Mouse (Mus musculus): ENCODE data around the gene Syt8. TPM values are rescaled to one million over a fixed set of nuclear protein-coding genes. Genes with fewer than 3 reads are reported as not detected.

Syt8 gene
- total and polyA plus RNA-seq, 3 experiments: not detected

- 85% methylated on average over 4 of the region's 4 CpGs for WGBS
- DNase-seq: no peak
- intact Hi-C loops (cut with DNase I): no loop called here
Observed at GRCm38 (mm10) chr7:142446264-142446663, 11.6 kb downstream of the Syt8 start.

DNA sequence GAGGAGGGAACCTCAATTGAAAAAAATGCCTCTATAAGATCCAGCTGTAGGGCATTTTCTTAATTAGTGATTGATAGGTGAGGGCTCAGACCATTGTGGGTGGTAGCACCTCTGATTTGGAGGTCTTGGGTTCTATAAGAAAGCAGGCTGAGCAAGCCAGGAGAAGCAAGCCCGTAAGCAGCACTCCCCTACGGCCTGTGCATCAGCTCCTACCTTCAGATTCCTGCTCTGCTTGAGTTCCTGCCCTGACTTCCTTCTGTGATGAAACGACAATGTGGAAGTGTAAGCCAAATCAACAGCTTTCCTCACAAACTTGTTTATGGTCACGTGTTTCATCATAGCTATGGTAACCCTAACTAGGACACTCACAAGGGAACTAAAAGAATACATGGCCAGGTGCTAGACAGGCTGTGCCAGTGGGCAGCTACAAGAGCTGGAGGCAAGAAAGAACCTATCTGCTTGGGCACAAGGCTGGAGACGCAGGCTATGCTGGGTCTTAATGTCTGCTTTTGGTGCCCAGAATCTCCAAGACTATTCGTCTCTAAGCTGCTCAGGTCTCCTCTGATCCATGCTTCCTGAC, 14.5 kb downstream of the Syt8 start:
- no peak for DNase-seq
- 68% methylated on average over 6 of the region's 6 CpGs for WGBS
- Histone ChIP-seq H3K4me1 (ENCODE audit: control insufficient read depth, insufficient read depth, low read length) (no peaks in the 10 kb centered on the region), H3K9ac (ENCODE audit: low read depth, low read length) (no peak overlapping the region), H3K36me3 (ENCODE audit: control insufficient read depth, insufficient read depth, low read length) (no peaks in the 10 kb centered on the region), H3K27ac (no peak overlapping the region), H3K27me3 (ENCODE audit: control insufficient read depth, insufficient read depth, low read length) (no peaks in the 10 kb centered on the region), H3K4me3 (no peak overlapping the region), H3K79me2 (replicated peaks; ENCODE audit: control insufficient read depth, insufficient read depth, low read length) (no peaks in the 10 kb centered on the region)
- TF ChIP-seq POLR2A (IDR thresholded peaks at IDR 0.05; ENCODE audit: insufficient read depth, low read depth, low read length) (no peak), CTCF (IDR thresholded peaks at IDR 0.05) (no peak), EP300 (IDR thresholded peaks at IDR 0.05; ENCODE audit: insufficient read depth, low read depth, low read length) (no peak)
- intact Hi-C loops (cut with DNase I): no loop called here

More at GRCm38 (mm10) chr7:142446264-142446663, 11.6 kb downstream of the Syt8 start:
- no peak for TF ChIP-seq CTCF (IDR thresholded peaks at IDR 0.05)
- TF ChIP-seq POLR2A (IDR thresholded peaks at IDR 0.05; ENCODE audit: insufficient read depth, low read depth, low read length): no peak
- TF ChIP-seq EP300 (IDR thresholded peaks at IDR 0.05; ENCODE audit: insufficient read depth, low read depth, low read length): no peak
- no peak overlapping the region for H3K9ac ChIP-seq (ENCODE audit: low read depth, low read length)
- no peak overlapping the region for H3K4me3 ChIP-seq
- peaks cover 3% of the 10 kb centered on the region; the same call in 1 of the 2 replicates for H3K4me1 ChIP-seq (ENCODE audit: control insufficient read depth, insufficient read depth, low read length)
- no peak overlapping the region for H3K27ac ChIP-seq
- no peaks in the 10 kb centered on the region for H3K79me2 ChIP-seq (replicated peaks; ENCODE audit: control insufficient read depth, insufficient read depth, low read length)
- no peaks in the 10 kb centered on the region for H3K36me3 ChIP-seq (ENCODE audit: control insufficient read depth, insufficient read depth, low read length)
- no peaks in the 10 kb centered on the region for H3K27me3 ChIP-seq (ENCODE audit: control insufficient read depth, insufficient read depth, low read length)

DNA sequence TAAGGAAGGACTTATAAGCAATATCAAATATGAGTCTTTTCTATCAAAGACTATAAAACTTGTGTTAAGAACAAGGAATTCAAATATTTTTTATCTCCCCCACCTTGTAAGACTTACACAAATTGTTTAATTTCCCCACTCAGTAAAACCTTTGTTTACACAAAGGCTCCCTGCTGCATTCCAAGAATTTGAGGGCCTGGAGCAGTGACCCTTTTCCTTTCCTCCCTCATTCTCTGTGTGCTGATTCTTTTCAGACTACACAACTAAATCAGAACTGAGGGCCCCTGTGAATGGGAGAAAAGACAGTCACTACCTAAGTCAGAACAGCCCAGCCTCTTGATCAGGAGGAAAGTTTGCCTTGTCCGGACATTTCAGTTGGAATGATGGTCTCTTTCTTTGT, 20.1 kb downstream of the Syt8 start:
- H3K4me1 ChIP-seq (ENCODE audit: control insufficient read depth, insufficient read depth, low read length): peaks cover 16% of the 10 kb centered on the region
- H3K79me2 ChIP-seq (replicated peaks; ENCODE audit: control insufficient read depth, insufficient read depth, low read length): no peaks in the 10 kb centered on the region
- intact Hi-C loops (cut with DNase I): no loop called here

DNA sequence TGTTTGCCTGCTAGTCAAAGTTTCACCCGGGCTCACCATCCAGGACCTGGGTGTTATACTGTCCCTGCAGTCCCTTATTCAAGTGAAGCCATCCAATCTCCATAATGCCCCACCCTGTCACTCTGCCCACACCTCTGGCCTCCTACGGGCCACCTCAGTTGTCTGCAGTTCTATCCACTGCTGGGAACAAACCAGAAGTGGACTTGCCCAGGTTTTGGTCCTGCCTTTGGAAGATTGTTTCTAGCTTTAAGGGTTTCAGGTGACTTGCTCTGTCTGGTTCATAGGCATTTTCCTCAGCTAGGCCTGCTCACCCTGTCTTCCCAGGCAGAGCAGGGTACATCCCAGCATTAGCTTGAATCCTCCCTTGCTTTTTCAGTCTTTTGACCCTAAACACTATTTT, 20.6 kb downstream of the Syt8 start:
- Histone ChIP-seq H3K4me3 (no peak overlapping the region), H3K4me1 (ENCODE audit: control insufficient read depth, insufficient read depth, low read length) (peaks cover 18% of the 10 kb centered on the region), H3K36me3 (ENCODE audit: control insufficient read depth, insufficient read depth, low read length) (peaks cover 6% of the 10 kb centered on the region), H3K27ac (no peak overlapping the region), H3K27me3 (ENCODE audit: control insufficient read depth, insufficient read depth, low read length) (no peaks in the 10 kb centered on the region), H3K79me2 (replicated peaks; ENCODE audit: control insufficient read depth, insufficient read depth, low read length) (no peaks in the 10 kb centered on the region), H3K9ac (ENCODE audit: low read depth, low read length) (no peak overlapping the region)
- intact Hi-C loops (cut with DNase I): no loop called here
- peak in 1 of 2 experiments; percentile 13 for DNase-seq
- TF ChIP-seq CTCF (IDR thresholded peaks at IDR 0.05): no peak
- TF ChIP-seq POLR2A (IDR thresholded peaks at IDR 0.05; ENCODE audit: insufficient read depth, low read depth, low read length): no peak
- TF ChIP-seq EP300 (IDR thresholded peaks at IDR 0.05; ENCODE audit: insufficient read depth, low read depth, low read length): no peak
- 79% methylated on average over 2 of the region's 2 CpGs for WGBS

More for the DNA sequence above, 20.1 kb downstream of the Syt8 start:
- no peak for TF ChIP-seq CTCF (IDR thresholded peaks at IDR 0.05)
- no peak for TF ChIP-seq POLR2A (IDR thresholded peaks at IDR 0.05; ENCODE audit: insufficient read depth, low read depth, low read length)
- no peak for TF ChIP-seq EP300 (IDR thresholded peaks at IDR 0.05; ENCODE audit: insufficient read depth, low read depth, low read length)
- no peak for DNase-seq
- whole genome bisulfite sequencing: 81% methylated on average over 1 of the region's 1 CpGs
- no peaks in the 10 kb centered on the region for H3K27me3 ChIP-seq (ENCODE audit: control insufficient read depth, insufficient read depth, low read length)
- peaks cover 6% of the 10 kb centered on the region for H3K36me3 ChIP-seq (ENCODE audit: control insufficient read depth, insufficient read depth, low read length)
- no peak overlapping the region for H3K27ac ChIP-seq
- no peak overlapping the region for H3K4me3 ChIP-seq
- no peak overlapping the region for H3K9ac ChIP-seq (ENCODE audit: low read depth, low read length)

DNA sequence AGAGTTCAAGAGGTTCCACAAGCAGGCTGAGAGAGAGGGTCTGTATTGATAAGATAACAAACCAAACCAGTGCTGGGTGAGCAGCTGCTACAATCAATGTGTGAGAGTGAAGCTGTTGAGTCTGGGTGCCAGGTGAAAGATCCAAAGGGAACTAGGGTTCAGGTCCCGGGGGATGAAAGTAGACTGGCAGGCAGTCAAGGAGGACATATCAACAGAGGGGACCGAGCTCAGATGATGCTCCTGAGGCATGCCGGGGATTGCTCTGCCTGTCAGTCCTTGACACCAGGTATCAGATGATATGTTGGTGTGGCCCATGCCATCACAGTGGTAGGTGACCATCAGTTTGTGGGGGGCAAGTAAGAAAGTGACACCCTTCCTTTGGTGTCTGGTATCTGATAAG, 22.2 kb downstream of the Syt8 start:
- H3K79me2 ChIP-seq (replicated peaks; ENCODE audit: control insufficient read depth, insufficient read depth, low read length): no peaks in the 10 kb centered on the region
- WGBS: 51% methylated on average over 3 of the region's 3 CpGs
- no peak overlapping the region for H3K9ac ChIP-seq (ENCODE audit: low read depth, low read length)
- H3K36me3 ChIP-seq (ENCODE audit: control insufficient read depth, insufficient read depth, low read length): peaks cover 6% of the 10 kb centered on the region
- peaks cover 18% of the 10 kb centered on the region for H3K4me1 ChIP-seq (ENCODE audit: control insufficient read depth, insufficient read depth, low read length)
- DNase-seq: peak; percentile 12 to 29
- H3K27me3 ChIP-seq (ENCODE audit: control insufficient read depth, insufficient read depth, low read length): no peaks in the 10 kb centered on the region
- peak overlapping the region; percentile 26 for H3K27ac ChIP-seq
- intact Hi-C loops (cut with DNase I): no loop called here
- TF ChIP-seq EP300 (IDR thresholded peaks at IDR 0.05; ENCODE audit: insufficient read depth, low read depth, low read length) (no peak), POLR2A (IDR thresholded peaks at IDR 0.05; ENCODE audit: insufficient read depth, low read depth, low read length) (no peak)
- H3K4me3 ChIP-seq: no peak overlapping the region

- TF ChIP-seq EP300 (IDR thresholded peaks at IDR 0.05; ENCODE audit: insufficient read depth, low read depth, low read length): no peak
- peak; percentile 41 for TF ChIP-seq CTCF (IDR thresholded peaks at IDR 0.05)
- no peak for TF ChIP-seq POLR2A (IDR thresholded peaks at IDR 0.05; ENCODE audit: insufficient read depth, low read depth, low read length)
- H3K27ac ChIP-seq: peak overlapping the region; percentile 71
- peaks cover 6% of the 10 kb centered on the region for H3K36me3 ChIP-seq (ENCODE audit: control insufficient read depth, insufficient read depth, low read length)
- intact Hi-C loops (cut with DNase I): no loop called here
- no peaks in the 10 kb centered on the region for H3K79me2 ChIP-seq (replicated peaks; ENCODE audit: control insufficient read depth, insufficient read depth, low read length)
- H3K4me1 ChIP-seq (ENCODE audit: control insufficient read depth, insufficient read depth, low read length): peaks cover 18% of the 10 kb centered on the region
- H3K4me3 ChIP-seq: no peak overlapping the region
- 13% methylated on average over 3 of the region's 3 CpGs for WGBS
- H3K27me3 ChIP-seq (ENCODE audit: control insufficient read depth, insufficient read depth, low read length): no peaks in the 10 kb centered on the region
- peak in 1 of 2 experiments; percentile 48 for DNase-seq
- H3K9ac ChIP-seq (ENCODE audit: low read depth, low read length): 0 out of 2 replicates have a peak overlapping the region, but pooled peaks have one; percentile 12
Observed at GRCm38 (mm10) chr7:142457227-142457811, 22.7 kb downstream of the Syt8 start.
